Mouse (Mus musculus): Measurements from ENCODE around the gene Adar. TPM values are rescaled to one million over a fixed set of nuclear protein-coding genes. Genes with fewer than 3 reads are reported as not detected.

Gene Adar
- polyA plus RNA-seq, 1 experiment from 2014 or later: 15.0 TPM

DNA sequence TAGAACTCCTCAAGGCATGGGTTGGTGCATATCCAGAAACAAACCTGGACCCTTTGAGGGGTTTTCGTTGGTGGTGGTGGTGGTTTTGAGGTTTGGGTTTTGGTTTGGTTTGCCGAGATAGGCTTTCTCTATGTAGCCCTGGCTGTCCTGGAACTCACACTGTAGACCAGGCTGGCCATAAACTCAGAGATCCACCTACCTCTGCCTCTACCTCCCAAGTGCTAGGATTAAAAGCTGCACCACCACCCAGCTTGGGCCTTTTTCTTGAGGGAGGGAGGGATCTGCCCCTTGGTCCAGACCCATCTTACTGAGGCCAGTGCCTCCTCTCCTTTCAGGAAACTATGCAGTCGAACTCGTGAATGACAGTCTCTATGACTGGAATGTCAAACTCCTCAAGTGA, 65.3 kb downstream of the Adar start:
- H3K36me3 ChIP-seq (ENCODE audit: control insufficient read depth, insufficient read depth, low read length): peaks cover 84% of the 10 kb centered on the region
- 96% methylated on average over 4 of the region's 4 CpGs for WGBS
- H3K9ac ChIP-seq (ENCODE audit: low read depth, low read length): no peak overlapping the region
- H3K27ac ChIP-seq (ENCODE audit: low read depth, low read length): no peak overlapping the region
- peaks cover 11% of the 10 kb centered on the region for H3K4me1 ChIP-seq (ENCODE audit: control insufficient read depth, insufficient read depth, low read length)
- no peaks in the 10 kb centered on the region for H3K27me3 ChIP-seq (ENCODE audit: control insufficient read depth, insufficient read depth, low read length)
- H3K9me3 ChIP-seq (ENCODE audit: control insufficient read depth, low read length): no peaks in the 10 kb centered on the region
- H3K4me2 ChIP-seq (replicated peaks; ENCODE audit: low read depth, low read length): no peak overlapping the region
- no peak overlapping the region for H3K4me3 ChIP-seq (ENCODE audit: low read length)
- ATAC-seq (ENCODE audit: low FRiP score, low TSS enrichment): no peak

DNA sequence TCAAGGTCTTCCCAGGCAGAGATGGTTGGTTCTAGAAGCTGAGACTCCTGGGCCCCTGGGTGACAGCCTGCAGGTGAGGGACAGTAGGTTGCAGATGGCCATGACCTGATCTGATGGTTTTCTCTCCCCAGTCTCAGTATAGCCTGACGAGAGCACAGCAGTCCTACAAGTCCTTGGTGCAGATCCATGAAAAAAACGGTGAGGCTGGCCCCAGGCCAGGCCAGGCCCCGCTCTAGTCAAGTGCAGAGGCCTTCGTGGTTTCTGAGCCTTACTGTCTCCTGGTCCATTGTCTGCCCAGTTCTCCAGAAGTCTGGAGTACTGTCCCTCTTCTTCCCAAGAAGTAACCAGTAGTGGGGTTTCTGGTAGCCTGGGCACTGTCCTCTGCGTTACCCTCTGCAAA, 66.8 kb downstream of the Adar start:
- Histone ChIP-seq H3K9me3 (ENCODE audit: control insufficient read depth, low read length) (no peaks in the 10 kb centered on the region), H3K4me1 (ENCODE audit: control insufficient read depth, insufficient read depth, low read length) (no peaks in the 10 kb centered on the region), H3K4me2 (replicated peaks; ENCODE audit: low read depth, low read length) (no peak overlapping the region), H3K27ac (ENCODE audit: low read depth, low read length) (no peak overlapping the region), H3K9ac (ENCODE audit: low read depth, low read length) (no peak overlapping the region), H3K4me3 (ENCODE audit: low read length) (no peak overlapping the region), H3K36me3 (ENCODE audit: control insufficient read depth, insufficient read depth, low read length) (peaks cover 69% of the 10 kb centered on the region), H3K27me3 (ENCODE audit: control insufficient read depth, insufficient read depth, low read length) (no peaks in the 10 kb centered on the region)
- no peak for ATAC-seq (ENCODE audit: low FRiP score, low TSS enrichment)
- WGBS: 84% methylated on average over 5 of the region's 5 CpGs

DNA sequence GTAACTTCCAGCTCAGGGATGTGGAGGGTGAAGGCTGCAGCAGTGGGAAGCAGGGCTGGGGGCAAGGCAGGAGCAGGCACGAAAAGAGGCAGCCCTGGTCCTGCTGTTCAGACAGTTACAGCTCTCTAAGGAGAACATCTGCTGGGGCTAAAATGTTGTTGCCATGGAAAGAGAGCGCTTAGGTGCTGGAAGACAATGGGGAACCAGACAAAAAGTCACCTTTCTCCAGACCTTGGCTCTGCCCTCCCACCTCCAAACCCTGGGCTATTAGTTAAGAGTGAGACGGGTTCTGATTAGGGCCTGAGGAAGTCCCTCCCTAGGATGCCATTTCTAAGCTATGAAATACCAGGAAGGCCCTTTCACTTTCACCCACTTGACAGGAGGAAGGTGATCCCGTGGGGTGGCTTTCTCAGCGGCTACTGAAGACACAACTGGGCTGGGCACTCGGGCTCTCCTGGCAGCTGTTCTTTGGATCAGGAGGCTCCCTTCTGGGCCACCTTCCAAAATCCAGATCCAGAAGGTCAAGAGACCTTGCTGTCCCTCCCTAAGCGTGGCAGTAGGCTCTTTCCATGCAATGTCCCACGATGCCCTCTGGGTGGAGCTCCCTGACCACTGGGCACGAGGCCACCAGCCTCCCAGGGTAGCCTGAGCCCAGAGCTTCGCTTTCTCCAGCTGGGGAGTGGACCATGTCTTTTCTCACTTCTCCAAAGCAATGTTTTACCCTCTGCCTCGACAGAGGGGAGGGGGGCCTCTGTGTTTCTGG, 70.3 kb downstream of the Adar start:
- H3K4me3 ChIP-seq (ENCODE audit: low read length): no peak overlapping the region
- no peak overlapping the region for H3K9ac ChIP-seq (ENCODE audit: low read depth, low read length)
- no peaks in the 10 kb centered on the region for H3K9me3 ChIP-seq (ENCODE audit: control insufficient read depth, low read length)
- 19% methylated on average over 11 of the region's 11 CpGs for WGBS
- no peak overlapping the region for H3K27ac ChIP-seq (ENCODE audit: low read depth, low read length)
- no peaks in the 10 kb centered on the region for H3K27me3 ChIP-seq (ENCODE audit: control insufficient read depth, insufficient read depth, low read length)
- H3K36me3 ChIP-seq (ENCODE audit: control insufficient read depth, insufficient read depth, low read length): peaks cover 34% of the 10 kb centered on the region
- H3K4me1 ChIP-seq (ENCODE audit: control insufficient read depth, insufficient read depth, low read length): no peaks in the 10 kb centered on the region
- no peak overlapping the region for H3K4me2 ChIP-seq (replicated peaks; ENCODE audit: low read depth, low read length)
- ATAC-seq (ENCODE audit: low FRiP score, low TSS enrichment): peak; percentile 62

DNA sequence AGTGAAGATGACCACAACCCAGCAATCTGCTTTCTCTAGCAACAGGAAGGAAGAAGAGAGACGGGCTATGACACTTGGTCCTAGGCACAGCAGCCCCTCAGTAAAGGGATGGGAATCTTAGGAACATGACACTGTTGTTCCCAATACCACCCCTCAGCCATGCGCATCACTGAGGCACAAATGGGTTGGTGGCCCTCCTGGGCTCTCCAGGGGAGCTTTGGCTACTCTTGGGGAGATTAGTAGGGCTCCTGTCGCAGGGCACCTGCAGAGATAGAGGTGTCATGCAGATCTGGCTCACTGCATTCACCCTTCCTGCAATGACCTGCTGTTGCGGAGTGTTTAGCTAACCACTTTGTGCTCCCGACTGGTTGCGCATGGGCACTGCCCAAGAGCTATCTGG, 71.5 kb downstream of the Adar start:
- Histone ChIP-seq H3K4me2 (replicated peaks; ENCODE audit: low read depth, low read length) (no peak overlapping the region), H3K9ac (ENCODE audit: low read depth, low read length) (no peak overlapping the region), H3K4me1 (ENCODE audit: control insufficient read depth, insufficient read depth, low read length) (no peaks in the 10 kb centered on the region), H3K9me3 (ENCODE audit: control insufficient read depth, low read length) (no peaks in the 10 kb centered on the region), H3K27ac (ENCODE audit: low read depth, low read length) (no peak overlapping the region), H3K36me3 (ENCODE audit: control insufficient read depth, insufficient read depth, low read length) (peaks cover 23% of the 10 kb centered on the region), H3K4me3 (ENCODE audit: low read length) (no peak overlapping the region), H3K27me3 (ENCODE audit: control insufficient read depth, insufficient read depth, low read length) (no peaks in the 10 kb centered on the region)
- WGBS: 79% methylated on average over 6 of the region's 6 CpGs
- ATAC-seq (ENCODE audit: low FRiP score, low TSS enrichment): no peak

DNA sequence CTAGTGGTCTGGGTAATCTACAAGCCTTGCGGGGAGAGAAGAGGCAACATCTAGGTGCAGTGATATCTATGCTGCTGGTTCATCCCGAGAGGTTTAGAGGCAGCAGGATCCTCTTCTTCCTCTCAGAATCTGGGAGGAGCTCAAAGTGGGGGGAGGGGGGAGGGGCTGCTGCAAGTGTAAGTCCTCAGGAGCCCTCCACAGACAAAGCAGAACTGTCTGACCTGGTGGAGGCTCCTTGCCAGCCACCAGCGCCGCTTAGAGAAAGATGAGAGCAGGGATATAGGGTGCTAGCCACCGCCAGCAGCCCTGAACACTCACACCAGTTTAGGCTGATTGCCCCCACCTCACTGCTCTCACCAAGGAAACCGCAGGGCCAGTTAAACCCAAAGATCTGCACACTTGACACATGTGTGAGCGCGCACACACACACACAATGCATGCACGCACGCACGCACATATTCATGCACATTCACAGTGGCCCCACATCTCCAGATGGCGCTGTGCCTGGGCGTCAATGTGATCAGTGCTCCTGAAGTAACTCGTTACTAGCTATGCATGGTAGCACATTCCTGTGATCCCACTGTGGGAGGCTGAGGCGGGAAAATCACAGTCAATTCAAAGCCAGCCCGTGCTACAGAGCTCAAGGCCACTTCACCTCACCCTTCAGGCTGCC, 74.0 kb downstream of the Adar start:
- H3K36me3 ChIP-seq (ENCODE audit: control insufficient read depth, insufficient read depth, low read length): no peaks in the 10 kb centered on the region
- H3K27me3 ChIP-seq (ENCODE audit: control insufficient read depth, insufficient read depth, low read length): no peaks in the 10 kb centered on the region
- no peak overlapping the region for H3K4me3 ChIP-seq (ENCODE audit: low read length)
- no peak overlapping the region for H3K9ac ChIP-seq (ENCODE audit: low read depth, low read length)
- no peaks in the 10 kb centered on the region for H3K4me1 ChIP-seq (ENCODE audit: control insufficient read depth, insufficient read depth, low read length)
- no peaks in the 10 kb centered on the region for H3K9me3 ChIP-seq (ENCODE audit: control insufficient read depth, low read length)
- no peak for ATAC-seq (ENCODE audit: low FRiP score, low TSS enrichment)
- no peak overlapping the region for H3K27ac ChIP-seq (ENCODE audit: low read depth, low read length)
- H3K4me2 ChIP-seq (replicated peaks; ENCODE audit: low read depth, low read length): no peak overlapping the region
- WGBS: 77% methylated on average over 16 of the region's 16 CpGs

DNA sequence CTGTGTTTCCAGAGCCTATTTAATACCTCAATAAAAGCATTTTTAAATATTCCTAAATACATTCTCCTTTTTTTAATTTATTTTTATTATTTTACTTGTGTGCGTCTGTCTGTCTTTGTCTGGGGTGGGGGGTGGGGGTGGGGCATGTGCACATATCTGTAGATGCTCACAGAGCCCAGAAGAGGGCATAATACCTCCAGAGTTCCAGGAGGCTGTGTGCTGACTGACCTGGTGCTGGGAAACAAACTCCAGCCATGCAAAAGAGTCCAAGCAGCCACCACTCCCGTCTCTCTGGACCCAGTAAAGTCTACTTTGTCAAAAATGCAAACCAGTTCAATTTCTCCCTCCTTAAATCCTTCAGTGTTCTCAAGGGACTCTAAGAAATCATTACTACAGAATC, 79.8 kb downstream of the Adar start:
- H3K4me1 ChIP-seq (ENCODE audit: control insufficient read depth, insufficient read depth, low read length): no peaks in the 10 kb centered on the region
- ATAC-seq (ENCODE audit: low FRiP score, low TSS enrichment): no peak
- 64% methylated on average over 2 of the region's 2 CpGs for WGBS
- H3K27me3 ChIP-seq (ENCODE audit: control insufficient read depth, insufficient read depth, low read length): no peaks in the 10 kb centered on the region
- no peaks in the 10 kb centered on the region for H3K9me3 ChIP-seq (ENCODE audit: control insufficient read depth, low read length)
- H3K9ac ChIP-seq (ENCODE audit: low read depth, low read length): no peak overlapping the region
- H3K4me3 ChIP-seq (ENCODE audit: low read length): no peak overlapping the region
- H3K27ac ChIP-seq (ENCODE audit: low read depth, low read length): no peak overlapping the region
- H3K36me3 ChIP-seq (ENCODE audit: control insufficient read depth, insufficient read depth, low read length): no peaks in the 10 kb centered on the region
- no peak overlapping the region for H3K4me2 ChIP-seq (replicated peaks; ENCODE audit: low read depth, low read length)

DNA sequence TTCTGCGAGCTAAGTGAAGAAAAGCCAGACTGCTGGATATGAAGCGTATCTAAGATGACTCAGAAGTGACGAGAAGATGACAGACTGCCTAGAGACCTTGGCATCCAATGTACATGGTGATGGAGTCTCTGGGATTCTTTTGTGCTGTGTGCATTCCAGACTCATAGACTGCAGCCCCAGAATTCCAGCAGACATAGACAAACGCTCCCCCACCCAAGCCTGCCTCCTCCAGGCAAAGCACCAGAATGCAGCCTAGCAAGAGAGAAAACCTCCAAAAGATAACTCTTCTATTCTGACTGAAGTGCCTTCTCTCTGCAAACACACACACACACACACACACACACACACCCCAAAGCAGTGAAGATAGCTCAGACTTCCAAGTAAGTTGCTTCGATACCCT, 80.9 kb downstream of the Adar start:
- H3K9me3 ChIP-seq (ENCODE audit: control insufficient read depth, low read length): no peaks in the 10 kb centered on the region
- 75% methylated on average over 5 of the region's 5 CpGs for WGBS
- H3K4me1 ChIP-seq (ENCODE audit: control insufficient read depth, insufficient read depth, low read length): no peaks in the 10 kb centered on the region
- no peaks in the 10 kb centered on the region for H3K27me3 ChIP-seq (ENCODE audit: control insufficient read depth, insufficient read depth, low read length)
- H3K4me3 ChIP-seq (ENCODE audit: low read length): no peak overlapping the region
- no peaks in the 10 kb centered on the region for H3K36me3 ChIP-seq (ENCODE audit: control insufficient read depth, insufficient read depth, low read length)
- H3K27ac ChIP-seq (ENCODE audit: low read depth, low read length): no peak overlapping the region
- no peak for ATAC-seq (ENCODE audit: low FRiP score, low TSS enrichment)
- no peak overlapping the region for H3K9ac ChIP-seq (ENCODE audit: low read depth, low read length)
- no peak overlapping the region for H3K4me2 ChIP-seq (replicated peaks; ENCODE audit: low read depth, low read length)

DNA sequence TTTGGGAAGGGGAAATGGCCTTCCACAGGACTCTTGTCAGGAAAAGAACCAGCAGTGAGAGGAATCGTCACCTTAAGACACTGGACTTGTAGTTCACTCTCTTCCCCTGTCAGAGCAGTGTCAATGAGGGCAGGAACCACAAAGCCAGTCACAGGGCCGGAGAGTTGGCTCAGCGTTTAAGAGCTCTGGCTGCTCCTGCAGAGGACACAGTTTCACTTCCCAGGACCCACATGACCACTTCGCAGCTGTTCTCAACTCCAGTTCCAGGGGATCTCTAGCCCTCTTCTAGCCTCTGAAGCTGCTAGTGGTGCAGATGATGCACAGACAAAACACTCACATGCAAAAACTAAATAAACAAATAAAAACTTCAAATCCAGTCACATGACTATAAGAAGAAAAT, 81.5 kb downstream of the Adar start:
- ATAC-seq (ENCODE audit: low FRiP score, low TSS enrichment): no peak
- H3K4me1 ChIP-seq (ENCODE audit: control insufficient read depth, insufficient read depth, low read length): no peaks in the 10 kb centered on the region
- no peak overlapping the region for H3K4me3 ChIP-seq (ENCODE audit: low read length)
- no peaks in the 10 kb centered on the region for H3K36me3 ChIP-seq (ENCODE audit: control insufficient read depth, insufficient read depth, low read length)
- no peak overlapping the region for H3K27ac ChIP-seq (ENCODE audit: low read depth, low read length)
- no peaks in the 10 kb centered on the region for H3K9me3 ChIP-seq (ENCODE audit: control insufficient read depth, low read length)
- no peak overlapping the region for H3K4me2 ChIP-seq (replicated peaks; ENCODE audit: low read depth, low read length)
- 28% methylated on average over 4 of the region's 4 CpGs for WGBS
- H3K27me3 ChIP-seq (ENCODE audit: control insufficient read depth, insufficient read depth, low read length): no peaks in the 10 kb centered on the region
- H3K9ac ChIP-seq (ENCODE audit: low read depth, low read length): no peak overlapping the region

DNA sequence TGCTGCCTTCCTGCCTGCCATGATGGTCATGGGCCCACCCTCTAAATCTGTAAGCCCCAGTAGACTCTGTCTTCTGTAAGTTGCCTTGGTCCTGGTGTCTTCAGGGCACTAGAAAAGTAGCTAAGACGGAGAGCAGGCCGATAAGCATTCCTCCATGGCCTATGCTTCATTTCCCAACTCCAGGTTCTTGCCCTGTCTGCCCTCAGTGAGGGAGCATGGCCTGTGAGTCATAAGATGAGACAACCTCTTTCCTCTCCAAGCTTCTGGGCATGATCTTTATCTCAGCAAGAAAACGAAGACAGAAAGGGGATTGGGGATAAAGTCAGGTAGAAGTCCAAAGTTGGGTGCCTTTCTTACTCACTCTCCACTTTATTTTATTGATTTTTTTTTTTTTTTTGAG, 83.7 kb downstream of the Adar start:
- Histone ChIP-seq H3K9ac (ENCODE audit: low read depth, low read length) (no peak overlapping the region), H3K4me2 (replicated peaks; ENCODE audit: low read depth, low read length) (no peak overlapping the region), H3K4me3 (ENCODE audit: low read length) (no peak overlapping the region), H3K9me3 (ENCODE audit: control insufficient read depth, low read length) (no peaks in the 10 kb centered on the region), H3K27ac (ENCODE audit: low read depth, low read length) (no peak overlapping the region), H3K4me1 (ENCODE audit: control insufficient read depth, insufficient read depth, low read length) (no peaks in the 10 kb centered on the region), H3K27me3 (ENCODE audit: control insufficient read depth, insufficient read depth, low read length) (no peaks in the 10 kb centered on the region), H3K36me3 (ENCODE audit: control insufficient read depth, insufficient read depth, low read length) (no peaks in the 10 kb centered on the region)
- ATAC-seq (ENCODE audit: low FRiP score, low TSS enrichment): no peak
- WGBS: 94% methylated on average over 3 of the region's 3 CpGs

All from kidney, embryonic 14.5 days (tissue).